Mouse (Mus musculus) E14TG2a.4 (cell line): ENCODE data around the gene Tmem56.

Source experiments
- H3K27me3 ChIP-seq: 2 replicates; pipeline ENCODE4 v1.6.1; 2014; ENCODE audit warnings: low read length, control low read depth; ENCODE audit not compliant: insufficient read depth
- H3K36me3 ChIP-seq: 2 replicates; pipeline ENCODE4 v1.6.1; 2014; ENCODE audit warnings: low read length, control low read depth; ENCODE audit not compliant: insufficient read depth
- H3K4me1 ChIP-seq: replicated peaks from 2 replicates; pipeline ENCODE4 v1.6.1; 2014; ENCODE audit warnings: low read depth, low read length, control low read depth
- H3K4me3 ChIP-seq: replicated peaks from 2 replicates; pipeline ENCODE4 v1.5.1; 2014; ENCODE audit warnings: mild to moderate bottlenecking, low read length
- H3K9me3 ChIP-seq: 2 replicates; pipeline ENCODE4 v1.6.1; 2014; ENCODE audit warnings: low read length, control low read depth
- NANOG ChIP-seq: IDR thresholded peaks from 2 replicates; pipeline ENCODE4 v1.6.1; 2014; ENCODE audit warnings: borderline replicate concordance, low read length, mixed read lengths
- POU5F1 ChIP-seq: IDR thresholded peaks from 2 replicates; pipeline ENCODE4 v1.6.1; 2014; ENCODE audit warnings: low read length, borderline replicate concordance

The Tmem56 gene

DNA sequence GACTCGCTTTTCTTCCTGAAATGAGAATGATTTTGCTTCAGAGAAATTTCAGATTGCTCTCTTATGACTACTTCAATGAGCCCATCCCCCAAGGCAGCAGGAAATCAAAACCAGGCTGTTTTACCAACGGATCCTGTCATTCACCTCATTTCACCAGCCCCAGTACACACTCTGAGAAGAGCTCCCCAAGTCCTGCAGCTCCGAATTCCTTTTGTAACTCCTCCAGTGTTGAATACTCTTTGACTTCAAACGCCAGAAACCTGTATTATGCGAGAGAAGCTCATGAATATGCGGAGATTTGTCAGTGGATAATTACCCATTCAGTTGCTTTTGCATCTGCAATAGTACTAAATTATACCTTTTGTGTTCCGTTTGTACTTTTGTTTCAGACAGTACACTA is 126.9 kb downstream of the Tmem56 start:
- Histone ChIP-seq H3K4me3 (no peak overlapping the region), H3K36me3 (no peaks in the 10 kb centered on the region), H3K4me1 (peaks cover 10% of the 10 kb centered on the region), H3K9me3 (no peaks in the 10 kb centered on the region), H3K27me3 (no peaks in the 10 kb centered on the region)
- no peak; the same call in 1 of the 2 replicates for TF ChIP-seq NANOG
- TF ChIP-seq POU5F1 = peak; percentile 63; the same call in 1 of the 2 replicates
